Mouse (Mus musculus) heart, adult 2 months (tissue): ENCODE results near the gene Sh3bgrl. TPM values are rescaled to one million over a fixed set of nuclear protein-coding genes. Genes with fewer than 3 reads are reported as not detected.
"Not testable (repeated sequence)": the region's sequence is repeated elsewhere in the genome, so short reads cannot be mapped to it uniquely, and the experiment has no call there.

ENCODE experiments used
- DNase-seq, 2 experiments: peaks; one replicate each; pipeline ENCODE4 v3.0.0; 2021
- H3K27ac ChIP-seq: fragments of 200-600 bp; 2 replicates; pipeline ENCODE4 v1.8.1; 2022
- H3K27me3 ChIP-seq: fragments of 200-500 bp; 2 replicates; pipeline ENCODE4 v1.6.1; 2012; ENCODE audit warnings: mild to moderate bottlenecking, low read length, inconsistent platforms, mixed read lengths; ENCODE audit not compliant: control insufficient read depth, insufficient read depth
- H3K36me3 ChIP-seq: fragments of 200-500 bp; 2 replicates; pipeline ENCODE4 v1.6.1; 2012; ENCODE audit warnings: low read length, inconsistent platforms; ENCODE audit not compliant: control insufficient read depth, insufficient read depth
- H3K4me1 ChIP-seq: fragments of 200-500 bp; 2 replicates; pipeline ENCODE4 v1.6.1; 2011; ENCODE audit warnings: low read length; ENCODE audit not compliant: control insufficient read depth, insufficient read depth
- H3K4me3 ChIP-seq: fragments of 200-600 bp; 2 replicates; pipeline ENCODE4 v1.8.1; 2022
- H3K79me2 ChIP-seq: fragments of 200-500 bp; replicated peaks from 2 replicates; pipeline ENCODE4 v1.6.1; 2012; ENCODE audit warnings: mild to moderate bottlenecking, inconsistent platforms, low read length, moderate library complexity, mixed read lengths; ENCODE audit not compliant: control insufficient read depth, insufficient read depth
- H3K9ac ChIP-seq: fragments of 200-500 bp; 2 replicates; pipeline ENCODE4 v1.6.1; 2012; ENCODE audit warnings: low read depth, mild to moderate bottlenecking, control low read depth, inconsistent platforms, low read length, mixed read lengths
- CTCF ChIP-seq: fragments of 200-600 bp; IDR thresholded peaks from 2 replicates; pipeline ENCODE4 v1.8.1; 2022; ENCODE audit warnings: antibody characterized with exemption, mild to moderate bottlenecking, moderate library complexity
- EP300 ChIP-seq: fragments of 200-500 bp; IDR thresholded peaks from 2 replicates; pipeline ENCODE4 v1.6.1; 2011; ENCODE audit warnings: low read depth, low read length, control low read depth; ENCODE audit not compliant: insufficient read depth
- POLR2A ChIP-seq: fragments of 200-500 bp; IDR thresholded peaks from 2 replicates; pipeline ENCODE4 v1.6.1; 2011; ENCODE audit warnings: mild to moderate bottlenecking, low read depth, low read length, control low read depth; ENCODE audit not compliant: insufficient read depth
- WGBS: fragments of 180-500 bp; shearing (Covaris S2); methylation state at CpG from one replicate; pipeline ENCODE4 v1.1.7; 2018; 5-methylcytosine and 5-hydroxymethylcytosine counted together
- intact Hi-C: fragments of 180-260 bp; cut with DNase I; formaldehyde crosslinking; loops from one replicate; pipeline ENCODE4 v1.15.1; 2025
- long read RNA-seq: library from polyadenylated mRNA; stranded (forward); transcript quantifications from one replicate; pipeline ENCODE4 v2.0.0, GENCODE M21; 2021
- polyA plus RNA-seq: library from polyadenylated mRNA; depleted of rRNA; stranded (reverse); fragments of >200 nt; gene quantifications from 2 replicates; pipeline ENCODE4 v1.2.3, GENCODE M21; 2012; rRNA removed
- total RNA-seq, 2 experiments: library from RNA; stranded (reverse); gene quantifications; 2 replicates each; pipeline ENCODE4 v1.2.3; 2021

The Sh3bgrl gene
- 10 to 100 TPM; 33.0 to 36.1 TPM for total RNA-seq
- 10.0 and 20.1 TPM in 2 replicates for polyA plus RNA-seq
- long read RNA-seq, transcript Sh3bgrl-201 (4 exons, 2,882 nt): major isoform, 36 of 76 reads
- long read RNA-seq, partial matches to known transcripts: 0 of 76 reads
- long read RNA-seq, other reads (novel, unspliced or antisense): 40 of 76 reads

DNA sequence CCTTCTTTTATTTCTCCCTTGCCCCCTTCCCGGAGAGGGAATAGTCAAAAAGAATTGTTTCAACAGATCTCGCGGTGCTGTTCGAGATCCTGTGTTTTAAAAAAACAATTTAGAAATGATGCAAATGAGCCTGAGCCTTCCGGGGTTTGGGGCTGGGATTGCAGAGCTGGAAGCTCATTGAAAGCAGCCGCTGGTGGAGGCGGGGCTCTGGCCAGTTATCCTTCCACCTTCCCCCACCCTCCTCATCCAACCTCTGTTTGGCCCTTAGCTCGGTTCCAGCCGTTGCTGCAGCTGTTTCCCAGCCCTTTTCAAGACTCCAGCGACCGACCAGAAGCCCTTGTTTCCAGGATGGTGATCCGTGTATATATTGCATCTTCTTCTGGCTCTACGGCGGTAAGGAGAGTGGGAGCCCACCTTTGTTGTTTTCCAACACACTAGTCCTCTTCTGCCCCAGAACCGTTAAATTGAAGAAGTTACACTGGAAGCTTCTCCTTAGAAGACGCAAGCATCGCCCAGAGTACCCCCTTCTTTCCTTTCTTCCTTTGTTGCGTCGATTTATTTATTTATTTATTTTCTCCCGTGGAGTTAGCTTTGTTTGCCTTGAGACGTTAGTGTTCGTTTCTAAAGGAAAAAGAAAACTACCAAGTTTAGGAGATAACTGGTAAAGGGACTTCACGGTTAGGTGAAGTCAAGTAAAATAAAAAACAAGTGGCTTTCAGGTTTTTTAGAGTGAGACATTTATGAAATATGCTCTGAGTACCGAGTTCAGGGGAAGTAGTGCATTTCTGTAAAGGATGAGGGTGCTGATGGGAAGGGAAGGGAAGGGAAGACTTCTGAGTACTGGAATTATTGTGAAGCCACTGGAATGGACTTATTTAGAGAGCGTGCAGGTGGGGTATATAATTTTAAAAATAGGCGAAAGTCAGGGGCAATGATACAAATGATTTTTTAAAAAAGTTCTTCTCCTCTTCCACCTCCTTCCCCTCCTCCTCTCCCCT is at the start of gene Sh3bgrl:
TSS of gene Sh3bgrl (plus strand) at position 121 of the 998 bp plus-strand sequence.
- no peaks in the 10 kb centered on the region for H3K36me3 ChIP-seq
- H3K4me3 ChIP-seq: peak within 1 kb of the TSS; percentile 60
- H3K27me3 ChIP-seq: no peaks in the 10 kb centered on the region
- DNase-seq: peak; percentile 77 to 85
- H3K4me1 ChIP-seq: peaks cover 3% of the 10 kb centered on the region
- peak within 1 kb of the TSS; percentile 61 for H3K9ac ChIP-seq
- TF ChIP-seq EP300 (no peak), CTCF (no peak), POLR2A (peak; percentile 85)
- no peaks in the 10 kb centered on the region for H3K79me2 ChIP-seq
- intact Hi-C loops: loop anchor here (5.0 kb wide), 2 partner anchors 42 to 97 kb away; no protein-coding TSS in a partner anchor
- WGBS: 11% methylated on average over 26 of the region's 26 CpGs
- H3K27ac ChIP-seq: peak within 1 kb of the TSS; percentile 86

DNA sequence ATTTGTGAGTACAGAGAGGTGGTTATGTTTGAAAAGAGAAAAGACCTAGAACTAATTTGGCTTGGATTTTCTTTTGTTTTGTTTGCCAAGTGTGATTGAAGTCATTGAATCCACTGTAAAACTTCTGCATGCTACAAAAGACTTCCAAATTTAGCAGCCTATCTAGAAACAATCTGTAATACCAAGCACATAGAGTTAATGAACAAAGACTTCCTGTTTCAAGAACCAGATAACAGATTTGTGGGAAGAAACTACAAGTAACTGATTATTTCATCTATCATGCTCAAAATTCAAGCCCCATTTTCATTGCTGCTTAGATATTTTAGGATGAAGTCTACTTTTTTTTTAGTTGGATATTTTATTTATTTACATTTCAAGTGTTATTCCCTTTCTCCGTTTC is 47.4 kb upstream of the Sh3bgrl start:
- intact Hi-C loops: no loop called here
- DNase-seq: no peak

GRCm38 (mm10) chrX:109071719-109072118 is 23.4 kb upstream of the Sh3bgrl start:
- no peaks in the 10 kb centered on the region for H3K4me1 ChIP-seq
- intact Hi-C loops: no loop called here
- WGBS: 76% methylated on average over 3 of the region's 3 CpGs
- no peaks in the 10 kb centered on the region for H3K36me3 ChIP-seq
- TF ChIP-seq CTCF (no peak), EP300 (no peak), POLR2A (no peak)
- no peaks in the 10 kb centered on the region for H3K27me3 ChIP-seq
- no peak overlapping the region for H3K9ac ChIP-seq
- H3K79me2 ChIP-seq: no peaks in the 10 kb centered on the region
- no peak overlapping the region for H3K4me3 ChIP-seq
- DNase-seq: no peak
- H3K27ac ChIP-seq: no peak overlapping the region

More for the DNA sequence above, 47.4 kb upstream of the Sh3bgrl start:
- TF ChIP-seq CTCF: no peak
- TF ChIP-seq POLR2A: no peak
- no peak for TF ChIP-seq EP300
- H3K36me3 ChIP-seq: no peaks in the 10 kb centered on the region
- no peaks in the 10 kb centered on the region for H3K79me2 ChIP-seq
- no peak overlapping the region for H3K9ac ChIP-seq
- WGBS: 47% methylated on average over 1 of the region's 1 CpGs
- no peak overlapping the region for H3K4me3 ChIP-seq
- no peaks in the 10 kb centered on the region for H3K4me1 ChIP-seq
- H3K27ac ChIP-seq: no peak overlapping the region
- no peaks in the 10 kb centered on the region for H3K27me3 ChIP-seq

DNA sequence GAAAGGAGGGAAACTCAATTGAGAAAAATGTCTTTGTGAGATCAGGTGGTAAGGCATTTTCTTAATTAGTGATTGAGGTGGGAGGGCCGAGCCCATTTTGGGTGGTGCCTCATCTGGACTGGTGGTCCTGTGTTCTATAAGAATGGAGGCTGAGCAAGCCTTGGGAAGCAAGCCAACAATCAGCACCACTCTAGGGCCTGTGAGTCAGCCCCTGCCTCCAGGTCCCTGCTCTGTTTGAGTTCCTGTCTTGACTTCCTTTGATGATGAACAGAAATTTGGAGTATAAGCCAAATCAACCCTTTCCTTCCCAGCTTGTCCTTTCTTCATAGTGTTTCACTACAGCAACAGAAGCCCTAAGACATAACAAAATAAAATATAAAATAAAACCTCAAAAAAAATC is 19.4 kb upstream of the Sh3bgrl start:
- Histone ChIP-seq H3K79me2 (no peaks in the 10 kb centered on the region), H3K27me3 (no peaks in the 10 kb centered on the region), H3K4me3 (no peak overlapping the region), H3K9ac (no peak overlapping the region), H3K27ac (no peak overlapping the region), H3K4me1 (no peaks in the 10 kb centered on the region), H3K36me3 (no peaks in the 10 kb centered on the region)
- 48% methylated on average over 1 of the region's 1 CpGs for WGBS
- TF ChIP-seq CTCF: no peak
- no peak for TF ChIP-seq EP300
- TF ChIP-seq POLR2A: no peak
- intact Hi-C loops: loop anchor here (5.0 kb wide), 1 partner anchor 1283 kb away; the partner anchor contains the start of gene Tent5d
- no peak for DNase-seq

GRCm38 (mm10) chrX:109076355-109076754 is 18.8 kb upstream of the Sh3bgrl start:
- 17% methylated on average over 3 of the region's 3 CpGs for WGBS
- no peak for DNase-seq
- Histone ChIP-seq H3K36me3 (no peaks in the 10 kb centered on the region), H3K4me1 (no peaks in the 10 kb centered on the region), H3K4me3 (no peak overlapping the region), H3K27me3 (no peaks in the 10 kb centered on the region), H3K79me2 (no peaks in the 10 kb centered on the region), H3K9ac (no peak overlapping the region), H3K27ac (no peak overlapping the region)
- TF ChIP-seq POLR2A (no peak), CTCF (peak; percentile 70), EP300 (no peak)
- intact Hi-C loops: loop anchor here (5.0 kb wide), 1 partner anchor 1284 kb away; the partner anchor contains the start of gene Tent5d

- not testable (repeated sequence) for H3K4me3 ChIP-seq, DNase-seq, H3K27ac ChIP-seq, H3K27me3 ChIP-seq, H3K9ac ChIP-seq, H3K79me2 ChIP-seq, H3K36me3 ChIP-seq, H3K4me1 ChIP-seq
- WGBS: 73% methylated on average over 4 of the region's 4 CpGs
- intact Hi-C loops: loop anchor here (1.0 to 5.0 kb wide), 2 partner anchors 21 to 1287 kb away; partner anchors contain the start of gene Tent5d
Measured at GRCm38 (mm10) chrX:109079354-109079753, 15.8 kb upstream of the Sh3bgrl start.
